Comparison of ENCODE assay signal across 13 mouse cellular contexts in the genomic region with DNA sequence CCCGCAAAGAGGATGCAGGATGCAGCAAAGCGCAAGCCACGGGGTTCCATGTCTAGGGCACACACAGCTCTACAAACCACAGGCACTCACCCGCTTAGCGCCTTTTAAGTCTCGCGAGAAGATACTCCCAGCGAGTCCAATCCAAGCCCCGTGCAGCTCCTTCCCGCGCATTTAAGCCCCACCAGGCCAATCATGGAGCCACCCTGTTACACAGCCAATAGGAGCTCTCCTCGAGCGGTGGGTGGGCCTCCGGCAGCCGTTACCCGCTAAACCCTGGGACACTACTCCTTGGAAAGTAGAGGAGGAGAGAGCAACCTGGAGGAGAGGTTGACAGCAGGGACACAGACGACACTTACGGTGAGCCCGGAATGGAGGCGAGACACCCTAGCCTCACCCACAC. TPM values are rescaled to one million over a fixed set of nuclear protein-coding genes. Genes with fewer than 3 reads are reported as not detected.
DNase-seq lines count a peak whose midpoint lies in the region; ATAC-seq and TF ChIP-seq lines count a peak whose summit lies in the region.
"Had no signal": no experiment of that assay in that cellular context is flagged by ENCODE, and none has a peak within 500 bp of the region (broad histone marks: within the 10 kb centered on the region; RNA-seq: fewer than 3 reads in every experiment).

A gene (plus strand): TSS at position 277 of the 400 bp plus-strand sequence.

- no peaks in the 10 kb centered on the region for H3K36me3 ChIP-seq in lung, postnatal 0 days (ENCODE audit: insufficient read depth, low read length)
- H3K36me3 ChIP-seq: forebrain, embryonic 12.5 days had no signal

- no peak within 1 kb of the TSS for H3K9ac ChIP-seq in lung, postnatal 0 days (replicated peaks; ENCODE audit: low read depth)
- H3K9ac ChIP-seq: forebrain, embryonic 12.5 days had no signal

- DNase-seq in lung, postnatal 0 days (ENCODE audit: low spot score): peak; percentile 14
- DNase-seq in lung, postnatal 14 days: no peak
- DNase-seq in WW6 (ENCODE audit: low read depth, low spot score): peak; percentile 31
- no peak for DNase-seq in right cerebral cortex, postnatal 25 days
- no peak for DNase-seq in urinary bladder, adult 2 months (ENCODE audit: low spot score)
- DNase-seq in Muller cell, postnatal 12 days (ENCODE audit: inconsistent ontology term): no peak
- DNase-seq: cerebellum, adult 9-10 months; layer of hippocampus, postnatal 36 days had no signal

- H3K4me1 ChIP-seq in lung, postnatal 0 days (ENCODE audit: insufficient read depth, low read depth, low read length): no peaks in the 10 kb centered on the region
- H3K4me1 ChIP-seq: forebrain, embryonic 12.5 days had no signal

- no peak within 1 kb of the TSS for H3K27ac ChIP-seq in lung, postnatal 0 days (ENCODE audit: low read length)
- H3K27ac ChIP-seq: forebrain, embryonic 12.5 days had no signal

- TF ChIP-seq CTCF in lung, postnatal 0 days (IDR thresholded peaks at IDR 0.05): no peak

- no peak within 1 kb of the TSS for H3K4me2 ChIP-seq in lung, postnatal 0 days (replicated peaks; ENCODE audit: low read depth, low read length)
- H3K4me2 ChIP-seq: forebrain, embryonic 12.5 days; midbrain, embryonic 11.5 days had no signal

- ATAC-seq in lung, postnatal 0 days: 0 out of 2 replicates have a peak, but pooled peaks have one; percentile 38
- peak; percentile 87 for ATAC-seq in erythroblast, adult 5-6 weeks (replicated peaks; ENCODE audit: low FRiP score, poor library complexity, severe bottlenecking)
- ATAC-seq in megakaryocyte-erythroid progenitor cell, adult 5-6 weeks (replicated peaks; ENCODE audit: low FRiP score, low TSS enrichment, poor library complexity, severe bottlenecking): peak; percentile 59; the same call in 1 of the 2 replicates
- ATAC-seq: Patski had no signal

- 56% methylated on average over 20 of the region's 20 CpGs for WGBS in lung, postnatal 0 days

- H3K4me3 ChIP-seq in lung, postnatal 0 days (ENCODE audit: low read depth, low read length): no peak within 1 kb of the TSS
- H3K4me3 ChIP-seq: forebrain, embryonic 12.5 days had no signal

- TF ChIP-seq EP300 in lung, postnatal 0 days (IDR thresholded peaks at IDR 0.05): no peak

- H3K27me3 ChIP-seq in lung, postnatal 0 days (replicated peaks; ENCODE audit: insufficient read depth, low read length): no peaks in the 10 kb centered on the region
- H3K27me3 ChIP-seq: forebrain, embryonic 12.5 days; Patski had no signal

- no peaks in the 10 kb centered on the region for H3K9me3 ChIP-seq in lung, postnatal 0 days (ENCODE audit: low read length)
- H3K9me3 ChIP-seq: forebrain, embryonic 12.5 days had no signal

RNA-seq across cellular contexts. Expression of the gene that starts here (rescaled TPM):
- 0.08 and 0.50 TPM in 2 replicates for polyA plus RNA-seq in lung, postnatal 0 days (2015; fragmentation: Nextera tagmentation; extraction: Ambion mirVana)
- 0.58 and 8.4 TPM in 2 replicates for total RNA-seq in erythroblast, adult 5-6 weeks (2015; ENCODE audit: low replicate concordance)
- total RNA-seq in erythroblast, adult 5-6 weeks (2017; ENCODE audit: low replicate concordance): 0.70 and 4.1 TPM in 2 replicates
- total RNA-seq in megakaryocyte-erythroid progenitor cell, adult 5-6 weeks (2014; fragmentation: Nextera tagmentation): 3.8 and 9.0 TPM in 2 replicates
- total RNA-seq in megakaryocyte-erythroid progenitor cell, adult 5-6 weeks (2017): 5.6 and 11.7 TPM in 2 replicates
- 0.04 and 0.12 TPM in 2 replicates for polyA plus RNA-seq in urinary bladder, adult 2 months (2012; rRNA removed)
- total RNA-seq: layer of hippocampus, postnatal 36 days had no signal

Comparison
In these comparisons a context has a peak if more than half of its experiments do, and no peak if none do; other contexts are left out.
1. Peak in DNase-seq and ATAC-seq in lung, postnatal 0 days; RNA of the gene not detected or under 1 TPM.